Mouse (Mus musculus): Measurements from ENCODE around the gene Ewsr1. TPM values are rescaled to one million over a fixed set of nuclear protein-coding genes. Genes with fewer than 3 reads are reported as not detected.

The Ewsr1 gene
- 10 to 100 TPM; 79.3 to 86.5 TPM for total RNA-seq (2021)
- long read RNA-seq, experiment 1, transcript Ewsr1-203 (17 exons, 2,588 nt) = major isoform, 54 of 123 reads
- long read RNA-seq, experiment 1, partial matches to known transcripts = 23 of 123 reads
- long read RNA-seq, experiment 1, other reads (novel, unspliced or antisense) = 45 of 123 reads
- long read RNA-seq, experiment 2, transcript Ewsr1-203 (17 exons, 2,588 nt) = major isoform, 52 of 119 reads
- long read RNA-seq, experiment 2, partial matches to known transcripts = 29 of 119 reads
- long read RNA-seq, experiment 2, other reads (novel, unspliced or antisense) = 38 of 119 reads

GRCm38 (mm10) chr11:5098736-5099542, at the start of gene Ewsr1, which contains the start of gene Rhbdd3:
Gene Ewsr1 (minus strand): TSS chr11:5099266.
Gene Rhbdd3 (plus strand): TSS chr11:5098926.
- H3K4me3 ChIP-seq = peak within 1 kb of the TSS; percentile 100
- intact Hi-C loops (cut with DNase I) = no loop called here
- no peak for TF ChIP-seq CTCF (IDR thresholded peaks at IDR 0.05)

DNA sequence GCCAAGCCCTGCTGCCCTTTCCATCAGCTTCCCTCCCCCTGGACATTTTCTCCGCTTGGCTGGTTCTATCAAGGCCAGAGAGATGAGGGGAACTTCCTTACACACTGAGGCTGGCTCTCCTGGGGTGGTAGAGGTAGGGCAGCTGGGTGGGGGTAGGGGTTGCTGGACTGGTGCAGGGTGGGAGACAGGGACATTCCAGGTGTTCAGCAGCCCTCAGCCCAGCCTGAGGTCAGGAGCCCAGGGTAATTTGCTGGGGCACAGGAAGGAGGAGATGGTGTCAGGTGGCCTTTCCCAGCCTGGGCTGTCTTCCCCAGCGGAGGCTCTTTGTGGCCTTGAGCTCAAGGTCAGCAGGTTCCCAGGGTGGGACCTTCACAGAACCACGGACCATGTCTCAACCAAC, 46.5 kb upstream of the Ewsr1 start:
- TF ChIP-seq CTCF (IDR thresholded peaks at IDR 0.05) = no peak
- DNase-seq = no peak
- no peak overlapping the region for H3K27ac ChIP-seq
- intact Hi-C loops (cut with DNase I) = no loop called here
- no peak overlapping the region for H3K4me3 ChIP-seq

More at GRCm38 (mm10) chr11:5098736-5099542, at the start of gene Ewsr1, which contains the start of gene Rhbdd3:
- peak within 1 kb of the TSS; percentile 99 for H3K27ac ChIP-seq
- DNase-seq = peak; percentile 98

DNA sequence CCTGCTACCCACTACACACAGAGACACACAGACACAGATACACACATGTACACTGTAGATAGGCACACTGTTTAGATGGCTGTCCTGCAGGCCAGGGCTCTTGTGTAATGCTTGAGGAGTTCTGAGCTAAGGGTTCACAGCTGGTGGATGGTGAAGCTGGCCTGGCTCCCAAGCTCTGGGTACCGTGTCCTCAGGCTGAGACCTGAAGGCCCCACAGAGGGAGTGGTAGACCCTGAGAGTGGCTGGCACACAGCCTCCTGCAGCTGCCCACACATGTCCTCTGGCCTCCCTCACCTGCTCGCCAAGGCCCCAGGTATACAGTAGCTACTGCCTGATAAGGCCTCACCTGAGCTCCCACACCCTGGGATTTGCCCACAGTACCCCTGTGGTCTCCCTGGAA, 42.9 kb upstream of the Ewsr1 start:
- no peak for DNase-seq
- H3K27ac ChIP-seq = no peak overlapping the region
- no peak for TF ChIP-seq CTCF (IDR thresholded peaks at IDR 0.05)
- H3K4me3 ChIP-seq = no peak overlapping the region
- intact Hi-C loops (cut with DNase I) = no loop called here

GRCm38 (mm10) chr11:5141252-5141651, 42.2 kb upstream of the Ewsr1 start:
- DNase-seq = no peak
- TF ChIP-seq CTCF (IDR thresholded peaks at IDR 0.05) = no peak
- intact Hi-C loops (cut with DNase I) = no loop called here
- H3K4me3 ChIP-seq = no peak overlapping the region
- peak overlapping the region; percentile 54 for H3K27ac ChIP-seq

DNA sequence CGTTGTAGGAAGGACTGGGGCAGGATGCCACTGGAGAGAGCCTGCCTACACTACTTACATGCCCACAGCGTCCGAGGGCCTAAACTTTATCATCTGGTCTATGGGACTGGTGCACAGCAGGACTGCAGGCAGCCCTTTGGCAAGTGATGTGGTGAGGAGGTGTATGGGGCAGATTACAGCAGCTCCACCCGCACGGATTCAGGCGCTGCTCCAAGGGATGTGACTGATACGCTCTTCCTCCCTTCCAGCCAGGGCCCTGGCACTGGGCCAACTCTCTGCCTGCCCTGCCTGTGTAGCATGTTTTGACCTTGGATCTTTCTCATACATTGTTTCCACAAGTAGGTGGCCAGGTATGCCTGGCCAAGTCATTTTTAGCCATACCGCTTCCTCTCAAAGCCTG, 41.6 kb upstream of the Ewsr1 start:
- no peak for TF ChIP-seq CTCF (IDR thresholded peaks at IDR 0.05)

DNA sequence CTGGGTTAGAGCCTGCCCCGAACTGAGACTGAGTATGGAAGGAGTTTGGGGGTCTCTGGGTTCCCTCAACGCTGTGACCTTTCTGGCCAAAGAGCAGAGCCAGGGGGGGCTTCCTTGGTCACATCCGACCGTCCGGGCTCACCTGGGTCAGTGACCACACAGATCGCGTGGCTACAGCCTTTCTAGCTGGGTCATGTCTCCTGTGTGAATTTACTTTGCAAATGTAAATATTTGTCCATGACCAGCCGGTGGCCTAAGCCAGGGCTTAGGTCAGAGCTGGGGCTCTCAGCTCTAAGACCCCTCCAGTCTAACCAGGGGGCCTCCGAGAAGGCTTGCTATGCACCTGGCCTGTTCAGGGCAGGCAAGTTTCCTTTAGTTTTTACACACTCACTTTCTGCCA, 40.3 kb upstream of the Ewsr1 start:
- Histone ChIP-seq H3K4me3 (no peak overlapping the region), H3K27ac (no peak overlapping the region)
- no peak for DNase-seq
- intact Hi-C loops (cut with DNase I) = no loop called here
- no peak for TF ChIP-seq CTCF (IDR thresholded peaks at IDR 0.05)

More for the DNA sequence above, 41.6 kb upstream of the Ewsr1 start:
- peak; percentile 91 for DNase-seq
- Histone ChIP-seq H3K4me3 (no peak overlapping the region), H3K27ac (peak overlapping the region; percentile 54)
- intact Hi-C loops (cut with DNase I) = no loop called here

DNA sequence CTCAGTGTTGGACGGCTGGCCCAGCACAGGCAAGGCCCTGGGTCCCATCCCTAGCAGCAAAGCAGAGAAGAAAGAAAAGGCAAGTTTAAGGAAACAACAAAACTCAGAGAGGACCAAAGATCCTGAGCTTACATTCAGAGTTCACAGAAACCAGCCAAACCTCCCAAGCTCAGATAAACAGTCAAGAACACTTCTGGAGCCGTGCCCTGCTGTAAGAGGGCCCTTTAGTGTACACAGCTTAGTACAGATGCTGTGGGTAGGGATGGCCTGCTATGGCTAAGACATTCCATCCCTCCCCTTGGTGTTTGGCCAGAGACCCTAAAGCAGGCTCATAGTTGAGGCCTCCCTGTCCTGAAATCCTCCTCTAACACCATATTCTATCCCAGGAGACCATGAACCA, 39.6 kb upstream of the Ewsr1 start:
- H3K27ac ChIP-seq = no peak overlapping the region
- no peak for DNase-seq
- H3K4me3 ChIP-seq = no peak overlapping the region
- no peak for TF ChIP-seq CTCF (IDR thresholded peaks at IDR 0.05)
- intact Hi-C loops (cut with DNase I) = no loop called here

DNA sequence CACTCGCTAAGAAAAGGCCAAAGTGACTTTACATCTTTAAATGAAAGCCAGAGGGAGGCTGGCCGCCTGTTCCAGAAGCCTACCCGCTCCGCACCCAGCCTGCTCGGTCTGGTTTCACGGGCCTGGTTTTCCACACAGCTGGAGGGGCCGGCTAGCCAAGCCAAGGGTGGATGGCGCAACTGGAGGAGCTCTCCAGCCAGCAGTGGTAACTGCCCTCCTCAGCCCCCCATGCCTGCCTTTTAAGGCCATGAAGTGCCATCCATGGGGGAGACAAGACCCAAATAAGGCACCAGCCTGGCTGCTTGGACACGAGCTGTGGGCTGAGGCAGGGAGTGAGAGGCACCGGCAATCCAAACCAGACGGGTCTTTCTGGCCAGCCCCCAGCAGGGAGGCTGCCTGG, 36.8 kb upstream of the Ewsr1 start:
- Histone ChIP-seq H3K27ac (peak overlapping the region; percentile 24; the same call in 1 of the 2 replicates), H3K4me3 (no peak overlapping the region)
- TF ChIP-seq CTCF (IDR thresholded peaks at IDR 0.05) = no peak
- intact Hi-C loops (cut with DNase I) = no loop called here
- DNase-seq = peak; percentile 70

GRCm38 (mm10) chr11:5132751-5133150, 33.7 kb upstream of the Ewsr1 start:
- TF ChIP-seq CTCF (IDR thresholded peaks at IDR 0.05) = no peak
- Histone ChIP-seq H3K4me3 (no peak overlapping the region), H3K27ac (no peak overlapping the region)
- no peak for DNase-seq
- intact Hi-C loops (cut with DNase I) = no loop called here

- Histone ChIP-seq H3K4me3 (no peak overlapping the region), H3K27ac (no peak overlapping the region)
- intact Hi-C loops (cut with DNase I) = no loop called here
- no peak for TF ChIP-seq CTCF (IDR thresholded peaks at IDR 0.05)
- no peak for DNase-seq
Measured at GRCm38 (mm10) chr11:5130111-5130665, 31.1 kb upstream of the Ewsr1 start.

DNA sequence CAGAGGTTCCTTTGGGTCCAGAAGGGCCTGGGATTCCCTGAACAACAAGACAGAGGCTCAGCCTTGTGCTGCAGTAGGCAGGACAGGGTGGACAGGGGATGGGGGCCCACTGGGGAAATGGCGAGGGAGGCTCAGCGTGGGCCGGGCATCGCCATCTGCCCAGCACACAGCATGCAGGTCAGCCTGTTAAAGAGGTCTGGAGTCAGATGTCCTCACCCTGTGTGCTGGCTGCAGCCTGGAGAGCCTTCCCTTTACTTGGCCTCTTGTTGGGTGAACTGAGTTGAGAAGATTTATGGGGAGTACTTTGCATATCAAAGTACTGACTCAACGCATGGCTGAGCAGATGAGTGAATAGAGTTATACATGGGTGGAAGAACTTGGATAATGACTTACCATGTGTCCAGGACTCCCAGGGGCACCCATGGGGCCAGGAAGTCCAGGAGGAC, 30.0 kb upstream of the Ewsr1 start:
- intact Hi-C loops (cut with DNase I) = no loop called here

GRCm38 (mm10) chr11:5125713-5126112, 26.6 kb upstream of the Ewsr1 start:
- TF ChIP-seq CTCF (IDR thresholded peaks at IDR 0.05) = no peak
- no peak for DNase-seq
- intact Hi-C loops (cut with DNase I) = no loop called here
- H3K27ac ChIP-seq = no peak overlapping the region
- H3K4me3 ChIP-seq = no peak overlapping the region

More for the DNA sequence above, 30.0 kb upstream of the Ewsr1 start:
- DNase-seq = no peak
- Histone ChIP-seq H3K4me3 (no peak overlapping the region), H3K27ac (no peak overlapping the region)
- TF ChIP-seq CTCF (IDR thresholded peaks at IDR 0.05) = no peak
